Mouse (Mus musculus) ES-Bruce4 (cell line): Measurements from ENCODE around the gene Senp1. TPM values are rescaled to one million over a fixed set of nuclear protein-coding genes. Genes with fewer than 3 reads are reported as not detected.

Experiments
- H3K27ac ChIP-seq: 2 replicates; pipeline ENCODE4 v1.5.1; 2012; ENCODE audit warnings: low read length, inconsistent platforms; ENCODE audit not compliant: insufficient read depth
- H3K27me3 ChIP-seq: 2 replicates; pipeline ENCODE4 v1.6.1; 2012; ENCODE audit warnings: mild to moderate bottlenecking, low read length, inconsistent platforms; ENCODE audit not compliant: control insufficient read depth, poor library complexity, insufficient read depth, severe bottlenecking
- H3K36me3 ChIP-seq: 2 replicates; pipeline ENCODE4 v1.6.1; 2012; ENCODE audit warnings: inconsistent platforms, mild to moderate bottlenecking, low read length, moderate library complexity; ENCODE audit not compliant: control insufficient read depth, poor library complexity, insufficient read depth, severe bottlenecking
- H3K4me1 ChIP-seq: one replicate; pipeline ENCODE4 v1.8.1; 2011; ENCODE audit warnings: low read length; ENCODE audit not compliant: control insufficient read depth, insufficient read depth
- H3K4me3 ChIP-seq: 2 replicates; pipeline ENCODE4 v1.5.1; 2011; ENCODE audit warnings: low read depth, mild to moderate bottlenecking, low read length
- H3K9ac ChIP-seq: 2 replicates; pipeline ENCODE4 v1.6.1; 2012; ENCODE audit warnings: low read depth, mild to moderate bottlenecking, inconsistent platforms; ENCODE audit not compliant: poor library complexity, severe bottlenecking
- H3K9me3 ChIP-seq: replicated peaks from 2 replicates; pipeline ENCODE4 v1.6.1; 2012; ENCODE audit warnings: mild to moderate bottlenecking, low read length, inconsistent platforms; ENCODE audit not compliant: control insufficient read depth, poor library complexity, insufficient read depth, severe bottlenecking
- CTCF ChIP-seq: IDR thresholded peaks from one replicate; pipeline ENCODE4 v1.8.1; 2011; ENCODE audit warnings: low read depth, low read length
- EP300 ChIP-seq: IDR thresholded peaks from 2 replicates; pipeline ENCODE4 v1.6.1; 2011; ENCODE audit warnings: low read depth, low read length; ENCODE audit not compliant: insufficient read depth
- POLR2A ChIP-seq: IDR thresholded peaks from one replicate; pipeline ENCODE4 v1.8.1; 2011; ENCODE audit warnings: low read length; ENCODE audit not compliant: insufficient read depth
- polyA plus RNA-seq: library from polyadenylated mRNA; stranded (reverse); fragments of >200 nt; gene quantifications from 2 replicates; pipeline ENCODE4 v1.2.4, GENCODE M21; 2011; ENCODE audit warnings: low read depth; ENCODE audit not compliant: missing spikeins, insufficient read depth, insufficient read length

The Senp1 gene
- polyA plus RNA-seq, 1 experiment = 70.6 TPM

DNA sequence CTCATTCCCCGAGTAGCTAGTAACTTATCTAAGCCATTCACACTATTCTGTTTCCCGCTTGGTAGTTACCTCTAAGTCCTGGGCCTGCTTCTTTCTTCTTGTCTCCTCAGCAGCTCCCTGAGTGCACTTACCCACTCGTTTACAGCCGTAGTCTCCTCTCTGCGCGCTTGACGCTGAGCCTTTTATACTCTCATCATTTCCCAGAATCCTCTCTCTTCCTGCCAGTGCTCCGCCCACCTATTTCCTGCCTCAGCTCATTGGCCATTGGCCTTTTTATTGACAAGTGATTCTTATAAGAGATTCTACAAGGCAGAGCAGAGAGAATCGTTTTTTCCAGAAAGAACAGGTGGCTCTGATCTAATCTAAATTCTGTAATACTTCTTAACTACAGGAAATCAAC, 5.0 kb upstream of the Senp1 start:
- no peaks in the 10 kb centered on the region for H3K9me3 ChIP-seq
- H3K4me1 ChIP-seq = no peaks in the 10 kb centered on the region
- peak overlapping the region; percentile 37; the same call in 1 of the 2 replicates for H3K9ac ChIP-seq
- TF ChIP-seq POLR2A = peak; percentile 46
- no peak for TF ChIP-seq CTCF
- no peaks in the 10 kb centered on the region for H3K36me3 ChIP-seq
- H3K4me3 ChIP-seq = peak overlapping the region; percentile 60
- H3K27ac ChIP-seq = no peak overlapping the region
- H3K27me3 ChIP-seq = no peaks in the 10 kb centered on the region

DNA sequence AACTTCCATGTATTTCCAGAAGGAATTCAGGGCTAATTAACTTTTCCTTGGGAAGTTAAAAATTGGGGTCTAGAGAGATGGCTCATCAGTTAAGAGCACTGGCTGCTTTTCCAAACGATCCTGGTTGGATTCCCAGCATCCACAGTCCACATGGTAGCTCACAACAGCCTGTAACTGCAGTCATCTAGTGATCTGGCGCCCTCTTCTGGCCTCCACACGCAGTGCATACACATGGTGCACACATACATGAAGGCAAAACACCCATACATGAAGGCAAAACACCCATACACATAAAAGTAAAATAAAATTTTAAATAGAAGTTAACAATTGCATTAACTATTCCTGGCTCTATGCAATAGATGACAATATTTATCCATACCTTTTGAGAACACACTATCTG, 3.4 kb upstream of the Senp1 start:
- Histone ChIP-seq H3K27ac (no peak overlapping the region), H3K27me3 (no peaks in the 10 kb centered on the region), H3K36me3 (no peaks in the 10 kb centered on the region), H3K9ac (no peak overlapping the region), H3K4me1 (no peaks in the 10 kb centered on the region), H3K4me3 (no peak overlapping the region), H3K9me3 (no peaks in the 10 kb centered on the region)
- TF ChIP-seq CTCF (peak; percentile 76), EP300 (no peak)

DNA sequence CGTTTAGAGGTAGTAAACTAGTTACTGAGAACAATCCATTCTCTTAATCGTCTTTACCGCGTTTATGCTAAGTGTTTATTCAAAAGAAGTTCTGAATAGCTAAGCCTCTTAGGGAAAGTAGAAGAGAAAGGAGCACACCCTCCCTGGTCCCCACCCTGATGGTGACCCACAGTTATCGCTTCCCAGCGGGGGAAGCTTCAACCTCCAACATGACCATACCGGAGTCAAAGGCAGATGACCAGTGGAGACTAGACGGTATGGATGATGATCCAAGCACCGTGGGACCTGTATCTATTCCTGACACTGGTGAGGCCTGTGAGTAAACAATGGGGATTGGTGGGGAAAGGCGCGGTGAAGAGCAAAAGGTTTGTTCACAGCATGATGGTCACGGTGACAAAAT, 1.4 kb upstream of the Senp1 start:
- no peak overlapping the region for H3K9ac ChIP-seq
- H3K9me3 ChIP-seq = no peaks in the 10 kb centered on the region
- H3K27ac ChIP-seq = no peak overlapping the region
- no peaks in the 10 kb centered on the region for H3K27me3 ChIP-seq
- no peak for TF ChIP-seq CTCF
- TF ChIP-seq POLR2A = no peak
- no peak for TF ChIP-seq EP300
- no peak overlapping the region for H3K4me3 ChIP-seq
- peaks cover 3% of the 10 kb centered on the region; the same call in 1 of the 2 replicates for H3K36me3 ChIP-seq
- H3K4me1 ChIP-seq = no peaks in the 10 kb centered on the region

DNA sequence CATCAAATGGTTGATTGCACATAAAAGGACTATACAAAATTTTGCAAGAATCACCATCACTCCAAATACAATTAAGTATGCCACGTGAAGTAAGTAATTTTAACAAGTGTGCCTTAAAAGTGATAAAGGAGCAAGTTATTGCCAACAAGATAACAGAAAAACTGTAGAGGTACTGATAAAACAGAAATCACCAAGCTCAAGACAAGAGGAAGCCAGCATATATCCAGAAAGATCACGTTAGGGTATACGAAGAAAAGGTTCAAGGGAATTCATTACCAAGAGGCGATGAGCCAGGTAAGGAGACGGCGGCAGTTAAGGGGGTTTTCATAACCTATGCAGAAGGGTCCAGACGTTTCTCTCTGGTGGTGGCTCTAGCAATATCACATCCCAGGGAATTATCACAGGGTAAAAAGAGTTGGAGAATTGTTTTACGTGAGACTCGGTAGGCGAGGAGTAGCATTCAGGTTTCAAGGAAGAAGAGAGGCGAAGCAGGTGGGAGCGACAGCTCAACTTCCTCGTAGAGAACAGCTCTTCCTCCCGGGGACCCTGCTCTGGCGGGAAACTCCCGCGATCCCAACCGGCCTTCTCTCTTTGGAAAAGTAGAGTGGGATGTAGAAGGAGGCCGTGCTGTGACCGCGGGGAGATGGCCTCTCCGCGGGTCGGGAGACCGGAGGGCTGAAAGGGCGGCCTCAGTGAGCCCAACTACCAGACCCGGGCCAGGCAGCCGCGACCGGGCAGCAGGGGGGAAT, 998 bp downstream of the Senp1 start, which contains the start of gene Pfkm:
Pfkm (plus strand) TSS at position 218 of the 749 bp plus-strand sequence.
- H3K9me3 ChIP-seq = no peaks in the 10 kb centered on the region
- H3K4me1 ChIP-seq = no peaks in the 10 kb centered on the region
- H3K27me3 ChIP-seq = no peaks in the 10 kb centered on the region
- H3K27ac ChIP-seq = peak within 1 kb of the TSS; percentile 69
- no peak for TF ChIP-seq EP300
- peak; percentile 6 for TF ChIP-seq POLR2A
- peaks cover 10% of the 10 kb centered on the region for H3K36me3 ChIP-seq
- peak within 1 kb of the TSS; percentile 92 for H3K9ac ChIP-seq
- H3K4me3 ChIP-seq = peak within 1 kb of the TSS; percentile 82

DNA sequence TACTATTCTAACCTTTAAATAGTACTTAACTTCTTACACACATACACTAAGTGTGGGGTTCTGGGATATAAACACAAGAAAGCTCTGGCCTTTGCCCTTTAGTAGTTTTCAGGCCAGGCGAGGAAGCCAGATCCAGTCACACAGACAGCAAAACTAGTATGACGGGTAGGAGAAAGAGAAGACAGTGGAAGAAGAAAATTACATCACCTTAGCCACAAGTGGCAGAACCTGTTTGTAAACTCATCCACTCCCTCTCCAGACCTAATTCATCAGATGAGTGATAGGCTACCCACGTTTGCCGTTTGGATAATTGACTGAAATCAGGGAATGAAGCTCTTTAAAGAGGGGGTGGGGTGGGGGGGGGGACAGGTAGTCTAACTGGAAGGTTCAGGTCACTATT, 1.7 kb downstream of the Senp1 start:
- H3K9ac ChIP-seq = peak overlapping the region; percentile 92
- H3K4me3 ChIP-seq = peak overlapping the region; percentile 44
- no peaks in the 10 kb centered on the region for H3K4me1 ChIP-seq
- H3K27ac ChIP-seq = no peak overlapping the region
- no peaks in the 10 kb centered on the region for H3K9me3 ChIP-seq
- H3K36me3 ChIP-seq = peaks cover 12% of the 10 kb centered on the region
- no peaks in the 10 kb centered on the region for H3K27me3 ChIP-seq
- TF ChIP-seq CTCF = no peak
- no peak for TF ChIP-seq POLR2A
- no peak for TF ChIP-seq EP300

DNA sequence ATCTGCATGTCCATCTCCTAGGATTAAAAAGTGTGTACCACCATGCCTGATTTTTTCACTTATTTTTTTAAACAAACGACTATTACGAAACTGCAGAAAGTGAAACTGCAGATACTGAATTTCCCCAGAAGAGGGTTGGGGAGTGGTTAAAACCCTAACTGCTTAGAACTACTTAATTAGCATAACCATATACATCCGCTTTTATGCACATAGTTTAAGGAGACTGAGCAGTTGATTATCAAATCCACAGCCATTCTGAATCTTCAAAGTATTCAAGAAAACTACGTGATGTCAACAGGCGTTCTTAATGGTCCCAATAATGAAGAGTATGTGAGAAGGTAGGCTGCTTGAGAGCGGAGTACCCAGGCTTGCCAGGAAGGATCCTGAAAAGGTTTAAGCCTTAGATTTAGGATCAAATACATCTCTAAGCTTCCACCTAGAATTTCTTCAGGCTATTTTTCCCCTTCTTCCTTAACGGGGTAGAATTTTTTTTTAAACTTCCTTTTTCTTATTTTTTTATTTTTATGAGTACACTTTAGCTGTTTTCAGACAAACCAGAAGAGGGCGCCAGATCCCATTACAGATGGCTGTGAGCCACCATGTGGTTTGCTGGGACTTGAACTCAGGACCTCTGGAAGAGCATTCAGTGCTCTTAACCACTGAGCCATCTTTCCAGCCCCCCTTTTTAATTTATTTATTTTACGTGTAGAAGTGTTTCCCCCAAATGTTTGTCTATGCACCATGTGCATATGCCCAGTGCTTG, 3.9 kb downstream of the Senp1 start:
- H3K9ac ChIP-seq = no peak overlapping the region
- H3K9me3 ChIP-seq = no peaks in the 10 kb centered on the region
- H3K4me3 ChIP-seq = no peak overlapping the region
- H3K27ac ChIP-seq = no peak overlapping the region
- no peaks in the 10 kb centered on the region for H3K4me1 ChIP-seq
- H3K27me3 ChIP-seq = no peaks in the 10 kb centered on the region
- peaks cover 20% of the 10 kb centered on the region for H3K36me3 ChIP-seq
- peak; percentile 18 for TF ChIP-seq CTCF
- no peak for TF ChIP-seq EP300
